Mouse (Mus musculus): ENCODE measurements around the gene Alpk3. TPM values are rescaled to one million over a fixed set of nuclear protein-coding genes. Genes with fewer than 3 reads are reported as not detected.

Gene Alpk3
- polyA plus RNA-seq, 1 experiment = 0.22 TPM

GRCm38 (mm10) chr7:81124773-81125172 lies 67.4 kb downstream of the Alpk3 start:
- H3K27ac ChIP-seq (ENCODE audit: control insufficient read depth, insufficient read depth, low read depth, low read length, poor library complexity) = peak overlapping the region; percentile 30; the same call in 1 of the 2 replicates
- H3K4me3 ChIP-seq (replicated peaks; ENCODE audit: control insufficient read depth, low read depth, low read length) = peak overlapping the region; percentile 32
- TF ChIP-seq POLR2A (IDR thresholded peaks at IDR 0.05; ENCODE audit: borderline replicate concordance, control insufficient read depth, low read depth, low read length) = no peak
- no peak for TF ChIP-seq CTCF (IDR thresholded peaks at IDR 0.05; ENCODE audit: control insufficient read depth, insufficient read depth, low read length)
- H3K4me1 ChIP-seq (ENCODE audit: control insufficient read depth, insufficient read depth, low read length) = peaks cover 1% of the 10 kb centered on the region; the same call in 1 of the 2 replicates
- WGBS = 75% methylated on average over 8 of the region's 8 CpGs

- H3K4me1 ChIP-seq (ENCODE audit: control insufficient read depth, insufficient read depth, low read length) = peaks cover 1% of the 10 kb centered on the region; the same call in 1 of the 2 replicates
- no peak overlapping the region; the same call in 1 of the 2 replicates for H3K27ac ChIP-seq (ENCODE audit: control insufficient read depth, insufficient read depth, low read depth, low read length, poor library complexity)
- no peak overlapping the region for H3K4me3 ChIP-seq (replicated peaks; ENCODE audit: control insufficient read depth, low read depth, low read length)
- 81% methylated on average over 10 of the region's 10 CpGs for WGBS
- TF ChIP-seq POLR2A (IDR thresholded peaks at IDR 0.05; ENCODE audit: borderline replicate concordance, control insufficient read depth, low read depth, low read length) = no peak
Observed at GRCm38 (mm10) chr7:81125215-81126175, 68.1 kb downstream of the Alpk3 start.

- no peak for TF ChIP-seq POLR2A (IDR thresholded peaks at IDR 0.05; ENCODE audit: borderline replicate concordance, control insufficient read depth, low read depth, low read length)
- TF ChIP-seq CTCF (IDR thresholded peaks at IDR 0.05; ENCODE audit: control insufficient read depth, insufficient read depth, low read length) = no peak
- 78% methylated on average over 7 of the region's 7 CpGs for WGBS
- no peak overlapping the region for H3K27ac ChIP-seq (ENCODE audit: control insufficient read depth, insufficient read depth, low read depth, low read length, poor library complexity)
- no peak overlapping the region for H3K4me3 ChIP-seq (replicated peaks; ENCODE audit: control insufficient read depth, low read depth, low read length)
- no peaks in the 10 kb centered on the region for H3K4me1 ChIP-seq (ENCODE audit: control insufficient read depth, insufficient read depth, low read length)
Observed at GRCm38 (mm10) chr7:81131864-81132263, 74.5 kb downstream of the Alpk3 start.

- WGBS = 50% methylated on average over 2 of the region's 2 CpGs
- TF ChIP-seq CTCF (IDR thresholded peaks at IDR 0.05; ENCODE audit: control insufficient read depth, insufficient read depth, low read length) (no peak), POLR2A (IDR thresholded peaks at IDR 0.05; ENCODE audit: borderline replicate concordance, control insufficient read depth, low read depth, low read length) (no peak)
Observed at GRCm38 (mm10) chr7:81132851-81133279, 75.5 kb downstream of the Alpk3 start.

GRCm38 (mm10) chr7:81133416-81133815 lies 76.0 kb downstream of the Alpk3 start:
- Histone ChIP-seq H3K4me3 (replicated peaks; ENCODE audit: control insufficient read depth, low read depth, low read length) (no peak overlapping the region), H3K27ac (ENCODE audit: control insufficient read depth, insufficient read depth, low read depth, low read length, poor library complexity) (no peak overlapping the region), H3K4me1 (ENCODE audit: control insufficient read depth, insufficient read depth, low read length) (no peaks in the 10 kb centered on the region)
- no peak for TF ChIP-seq POLR2A (IDR thresholded peaks at IDR 0.05; ENCODE audit: borderline replicate concordance, control insufficient read depth, low read depth, low read length)
- TF ChIP-seq CTCF (IDR thresholded peaks at IDR 0.05; ENCODE audit: control insufficient read depth, insufficient read depth, low read length) = no peak
- WGBS = 73% methylated on average over 6 of the region's 6 CpGs

More at GRCm38 (mm10) chr7:81132851-81133279, 75.5 kb downstream of the Alpk3 start:
- Histone ChIP-seq H3K4me1 (ENCODE audit: control insufficient read depth, insufficient read depth, low read length) (no peaks in the 10 kb centered on the region), H3K27ac (ENCODE audit: control insufficient read depth, insufficient read depth, low read depth, low read length, poor library complexity) (no peak overlapping the region), H3K4me3 (replicated peaks; ENCODE audit: control insufficient read depth, low read depth, low read length) (no peak overlapping the region)

GRCm38 (mm10) chr7:81133941-81134340 lies 76.5 kb downstream of the Alpk3 start:
- WGBS = 61% methylated on average over 2 of the region's 2 CpGs
- H3K4me3 ChIP-seq (replicated peaks; ENCODE audit: control insufficient read depth, low read depth, low read length) = no peak overlapping the region
- TF ChIP-seq POLR2A (IDR thresholded peaks at IDR 0.05; ENCODE audit: borderline replicate concordance, control insufficient read depth, low read depth, low read length) = no peak
- TF ChIP-seq CTCF (IDR thresholded peaks at IDR 0.05; ENCODE audit: control insufficient read depth, insufficient read depth, low read length) = no peak
- no peaks in the 10 kb centered on the region for H3K4me1 ChIP-seq (ENCODE audit: control insufficient read depth, insufficient read depth, low read length)
- H3K27ac ChIP-seq (ENCODE audit: control insufficient read depth, insufficient read depth, low read depth, low read length, poor library complexity) = no peak overlapping the region

- Histone ChIP-seq H3K27ac (ENCODE audit: control insufficient read depth, insufficient read depth, low read depth, low read length, poor library complexity) (no peak overlapping the region), H3K4me1 (ENCODE audit: control insufficient read depth, insufficient read depth, low read length) (no peaks in the 10 kb centered on the region), H3K4me3 (replicated peaks; ENCODE audit: control insufficient read depth, low read depth, low read length) (no peak overlapping the region)
- 3% methylated on average over 9 of the region's 9 CpGs for WGBS
- no peak for TF ChIP-seq POLR2A (IDR thresholded peaks at IDR 0.05; ENCODE audit: borderline replicate concordance, control insufficient read depth, low read depth, low read length)
- TF ChIP-seq CTCF (IDR thresholded peaks at IDR 0.05; ENCODE audit: control insufficient read depth, insufficient read depth, low read length) = no peak
Observed at GRCm38 (mm10) chr7:81134614-81135067, 77.2 kb downstream of the Alpk3 start.

GRCm38 (mm10) chr7:81137292-81137691 lies 79.9 kb downstream of the Alpk3 start:
- no peaks in the 10 kb centered on the region for H3K4me1 ChIP-seq (ENCODE audit: control insufficient read depth, insufficient read depth, low read length)
- 79% methylated on average over 5 of the region's 5 CpGs for WGBS
- H3K27ac ChIP-seq (ENCODE audit: control insufficient read depth, insufficient read depth, low read depth, low read length, poor library complexity) = no peak overlapping the region
- H3K4me3 ChIP-seq (replicated peaks; ENCODE audit: control insufficient read depth, low read depth, low read length) = no peak overlapping the region
- TF ChIP-seq CTCF (IDR thresholded peaks at IDR 0.05; ENCODE audit: control insufficient read depth, insufficient read depth, low read length) = no peak
- no peak for TF ChIP-seq POLR2A (IDR thresholded peaks at IDR 0.05; ENCODE audit: borderline replicate concordance, control insufficient read depth, low read depth, low read length)

All from bone marrow, adult 2 months (tissue).